Mouse (Mus musculus) left cerebral cortex, adult 8-10 months (tissue): Measurements from ENCODE around the gene Stt3a. TPM values are rescaled to one million over a fixed set of nuclear protein-coding genes. Genes with fewer than 3 reads are reported as not detected.
A peak's percentile ranks its signal among the peaks of the same experiment; 100 is the strongest.

Experiments used
- DNase-seq, 2 experiments: peaks; one replicate each; pipeline ENCODE4 v3.0.0; 2022; ENCODE audit warnings: low spot score in 2 of 2
- total RNA-seq, 4 experiments: library from RNA; stranded (reverse); gene quantifications; 2 replicates each; pipeline ENCODE4 v1.2.4; 2022

Gene Stt3a
- 10 to 100 TPM; 69.1 to 89.1 (median 74.0) TPM for total RNA-seq

DNA sequence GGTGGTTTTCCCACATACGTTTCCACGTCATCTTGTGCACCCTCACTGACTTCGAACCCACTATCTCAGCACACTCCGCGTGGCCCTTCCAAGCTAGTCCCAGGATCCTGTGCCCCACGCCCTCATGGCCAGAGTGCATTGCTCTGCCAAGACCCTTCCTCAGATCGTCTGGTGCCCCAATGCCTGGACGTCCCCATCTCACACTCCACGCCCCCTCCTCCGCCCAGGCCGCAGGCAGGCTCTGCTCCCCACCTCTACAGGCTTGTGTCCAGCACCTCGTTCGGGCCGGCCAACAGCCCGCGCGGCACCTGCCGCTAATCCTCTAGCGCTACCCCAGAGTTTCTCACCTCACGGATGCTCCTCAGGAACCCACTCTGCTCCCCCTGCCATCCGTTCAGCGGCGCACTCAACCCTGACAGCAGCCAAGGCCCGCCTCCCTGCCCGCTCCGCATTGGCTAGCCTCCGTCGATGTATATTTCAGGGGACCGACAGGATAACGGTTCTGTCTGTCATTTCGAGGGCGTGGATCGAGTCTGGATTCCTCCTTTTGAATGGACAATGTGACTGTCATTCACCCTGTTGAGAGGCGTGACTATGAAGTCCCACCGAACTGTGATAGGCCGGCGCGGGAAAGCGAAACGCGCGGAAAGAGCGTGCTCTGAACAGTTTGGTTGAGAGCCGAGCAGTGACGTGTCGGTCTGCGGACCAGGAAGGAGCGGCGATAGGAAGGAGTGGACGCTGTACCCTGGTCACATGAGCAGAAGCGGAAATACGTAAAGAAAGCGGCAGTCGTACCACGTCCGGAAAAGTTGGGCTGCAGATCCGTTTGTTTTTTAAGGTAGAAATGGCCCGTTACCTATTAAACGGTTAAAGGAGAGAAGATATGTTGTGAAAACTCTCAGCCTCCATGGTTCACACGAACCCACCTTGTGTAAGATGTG, at the start of gene Stt3a:
Gene Stt3a, minus strand, starts transcription at position 477 of the 941 bp plus-strand sequence.
- peak; percentile 89 to 99 for DNase-seq

DNA sequence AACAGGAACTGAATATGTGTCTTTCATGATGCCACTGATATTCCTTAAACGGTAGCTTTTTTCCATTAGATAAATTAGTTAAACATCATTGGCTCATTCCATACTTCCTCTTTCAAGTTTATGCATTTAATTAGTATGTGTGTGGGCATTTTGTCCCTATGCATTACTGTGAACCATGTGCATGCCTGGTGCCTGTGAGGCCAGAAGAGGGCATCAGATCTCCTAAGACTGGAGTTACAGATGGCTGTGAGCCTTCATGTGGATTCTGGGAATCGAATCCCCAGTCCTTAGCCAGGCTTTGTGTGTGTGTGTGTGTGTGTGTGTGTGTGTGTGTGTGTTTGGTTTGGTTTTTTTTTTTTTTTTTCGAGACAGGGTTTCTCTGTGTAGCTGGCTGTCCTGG, 47.0 kb upstream of the Stt3a start:
- DNase-seq = no peak

DNA sequence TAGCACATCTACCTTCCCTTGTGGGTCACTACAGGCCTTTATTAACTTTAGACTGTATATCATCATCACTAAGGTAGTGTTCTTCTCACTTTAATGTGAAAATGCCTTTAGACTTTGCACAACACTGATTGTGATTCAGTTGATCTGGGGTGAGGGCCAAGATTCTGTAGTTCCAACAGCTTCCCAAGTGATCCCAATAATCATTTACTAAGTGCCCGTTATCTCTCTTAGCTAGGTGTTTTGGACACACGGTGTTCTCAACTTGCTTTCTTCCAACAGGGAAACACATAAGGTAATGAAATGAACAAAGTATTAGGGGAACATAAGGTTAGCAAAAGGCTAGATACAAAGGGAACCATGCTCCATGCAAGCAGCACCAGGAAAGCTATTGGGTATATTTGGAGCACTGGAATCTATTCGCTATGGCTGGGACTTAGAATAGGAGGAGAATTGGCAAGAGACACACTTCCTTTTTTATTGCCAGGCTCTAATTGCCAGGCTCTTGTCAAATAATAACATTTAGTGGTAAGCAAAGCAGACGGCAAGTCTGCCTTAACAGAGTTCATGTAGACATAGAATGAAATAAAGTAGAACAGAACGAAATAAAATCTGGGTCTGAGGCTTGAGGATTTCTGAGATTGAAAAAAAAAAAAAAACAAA, 40.8 kb upstream of the Stt3a start:
- no peak for DNase-seq

DNA sequence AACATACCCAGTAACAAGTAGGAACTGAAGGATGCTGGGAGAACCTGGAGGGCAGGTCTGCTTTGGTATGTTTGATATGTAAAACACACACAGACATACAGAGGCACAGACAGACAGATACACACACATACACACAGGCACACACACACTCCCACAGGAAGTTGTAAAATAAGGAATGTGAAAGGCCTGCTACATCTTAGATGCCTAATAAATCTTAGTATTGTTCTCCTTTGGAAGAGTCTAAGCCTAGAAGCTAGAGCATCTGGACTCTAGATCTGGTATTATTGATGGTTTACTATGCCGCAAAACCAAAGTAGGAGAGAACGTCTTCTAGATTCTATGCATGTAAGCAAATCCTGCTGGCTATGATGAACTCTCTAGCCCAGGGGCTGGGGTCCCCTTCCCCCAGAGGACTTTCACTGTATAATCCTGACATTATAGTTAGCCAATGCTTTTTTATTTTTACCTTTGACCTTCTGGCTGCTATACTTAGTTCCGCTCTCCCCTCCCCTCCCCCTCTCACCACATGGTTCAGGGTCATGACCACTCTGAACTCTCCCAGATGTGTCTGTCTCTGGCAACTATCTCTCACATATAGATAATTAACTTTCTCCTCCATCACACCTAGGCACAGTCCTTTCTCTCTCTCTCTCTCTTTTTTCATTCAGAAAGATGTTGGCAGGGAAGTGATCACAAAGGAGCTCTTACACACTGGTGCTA, 37.9 kb upstream of the Stt3a start:
- no peak for DNase-seq

DNA sequence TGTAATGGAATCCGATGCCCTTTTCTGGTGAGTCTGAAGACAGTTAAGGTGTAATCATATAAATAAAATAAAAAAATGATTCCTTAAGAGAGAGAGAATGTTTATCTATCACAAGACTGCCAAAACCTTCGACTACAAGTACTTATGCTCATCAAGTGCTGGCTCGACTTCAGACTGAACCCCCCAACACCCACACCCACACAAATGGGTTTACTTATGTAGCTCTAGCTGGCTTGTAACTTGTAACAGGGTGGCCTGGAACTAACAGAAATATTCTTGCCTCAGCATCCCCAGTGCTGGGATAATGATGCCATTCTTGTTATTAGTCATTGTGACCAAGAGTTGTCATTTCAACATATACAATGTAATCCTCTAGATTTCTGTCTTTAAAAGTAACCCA, 36.4 kb upstream of the Stt3a start:
- no peak for DNase-seq

DNA sequence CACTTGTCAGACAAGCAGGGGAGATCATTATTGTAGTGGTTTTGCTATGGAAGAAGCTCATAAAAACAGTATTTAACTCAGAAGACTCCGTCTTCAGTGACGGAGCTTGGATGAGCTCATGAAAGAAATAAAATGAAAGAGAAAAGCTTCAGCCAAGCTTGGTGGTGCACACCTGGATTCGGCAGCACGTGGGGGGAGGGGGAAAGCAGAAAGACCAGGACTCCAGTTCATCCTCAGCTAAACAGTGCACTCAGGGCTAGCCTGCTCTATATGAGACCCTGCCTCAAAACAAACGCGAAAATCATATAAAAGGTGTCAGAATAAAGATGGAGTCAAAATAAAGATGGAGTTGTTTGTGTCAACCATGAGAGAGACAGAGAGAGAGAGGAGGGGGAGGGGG, 35.9 kb upstream of the Stt3a start:
- DNase-seq = no peak

DNA sequence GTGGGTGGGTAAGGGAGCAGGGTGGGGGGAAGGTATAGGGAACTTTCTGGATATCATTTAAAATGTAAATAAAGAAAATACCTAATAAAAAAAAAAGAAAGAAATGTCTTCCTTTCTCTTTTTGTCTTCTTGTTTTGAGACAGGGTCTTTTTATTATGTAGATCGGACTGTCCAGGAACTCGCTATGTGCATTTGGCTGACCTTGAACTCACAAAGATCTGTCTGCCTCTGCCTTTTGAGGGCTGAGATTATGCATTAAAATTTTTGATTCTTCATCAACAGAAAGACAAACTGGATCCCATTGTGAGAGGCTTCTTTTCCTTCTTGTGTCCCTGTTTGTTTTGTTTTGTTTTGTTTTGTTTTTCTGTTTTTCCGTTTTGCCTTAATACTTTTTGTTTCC, 35.5 kb upstream of the Stt3a start:
- DNase-seq = no peak

DNA sequence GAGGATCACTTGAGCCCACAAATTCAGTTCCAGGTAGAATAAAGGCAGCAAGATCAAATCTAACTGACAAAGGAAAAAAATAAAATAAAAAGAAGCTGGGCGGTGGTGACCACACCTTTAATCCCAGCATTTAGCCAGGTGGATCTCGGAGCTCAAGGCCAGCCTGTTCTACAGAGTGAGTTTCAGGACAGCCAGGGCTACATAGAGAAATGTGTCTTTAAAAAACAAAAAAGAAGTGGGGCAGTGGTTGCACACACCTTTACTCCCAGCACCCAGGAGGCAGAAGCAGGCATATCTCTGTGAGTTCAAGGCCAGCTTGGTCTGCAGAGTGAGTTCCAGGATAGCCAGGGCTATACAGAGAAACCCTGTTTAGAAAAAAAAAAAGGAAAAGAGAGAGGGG, 34.5 kb upstream of the Stt3a start:
- no peak for DNase-seq

DNA sequence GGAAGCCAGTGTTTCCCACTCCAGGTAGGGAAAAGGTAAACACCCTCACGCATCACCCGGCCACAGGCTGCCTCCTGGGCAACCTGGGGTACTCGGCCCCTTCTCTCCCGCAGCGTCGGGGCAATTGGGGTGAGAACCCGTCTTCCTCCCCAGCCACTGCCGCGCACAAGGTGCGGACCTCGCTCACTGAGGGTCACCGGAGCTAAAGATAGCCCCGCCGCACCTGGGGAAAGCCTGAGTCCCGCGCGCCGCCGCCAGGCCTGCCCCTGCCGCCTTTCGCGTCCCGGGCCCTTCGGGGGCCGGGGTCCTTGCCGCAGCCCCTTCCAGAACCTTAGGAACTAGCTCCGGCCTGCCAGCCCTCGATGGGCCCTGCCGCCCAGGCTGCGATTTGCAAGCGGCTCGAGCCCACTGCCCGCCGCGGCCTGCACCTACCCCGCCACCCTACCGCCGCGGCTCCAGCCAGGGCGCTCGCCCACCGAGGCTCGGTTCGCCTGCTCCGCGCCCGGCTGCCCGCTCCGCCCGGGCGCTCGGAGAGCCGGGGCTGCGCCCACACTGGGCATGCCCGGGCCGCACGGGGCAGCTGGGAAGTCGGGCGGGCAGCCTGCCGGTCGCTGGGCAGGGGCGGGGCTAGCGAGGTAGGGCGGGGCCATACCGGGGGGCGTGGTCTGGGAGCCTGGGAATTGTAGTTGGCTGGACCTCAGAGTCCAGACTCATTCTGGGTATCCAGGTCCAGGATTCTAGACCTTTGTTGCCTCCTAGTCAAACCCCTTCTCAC, 29.5 kb upstream of the Stt3a start, which contains the start of gene Ei24:
Gene Ei24, minus strand, starts transcription at position 613 of the 775 bp plus-strand sequence.
- DNase-seq = peak; percentile 82 to 83

DNA sequence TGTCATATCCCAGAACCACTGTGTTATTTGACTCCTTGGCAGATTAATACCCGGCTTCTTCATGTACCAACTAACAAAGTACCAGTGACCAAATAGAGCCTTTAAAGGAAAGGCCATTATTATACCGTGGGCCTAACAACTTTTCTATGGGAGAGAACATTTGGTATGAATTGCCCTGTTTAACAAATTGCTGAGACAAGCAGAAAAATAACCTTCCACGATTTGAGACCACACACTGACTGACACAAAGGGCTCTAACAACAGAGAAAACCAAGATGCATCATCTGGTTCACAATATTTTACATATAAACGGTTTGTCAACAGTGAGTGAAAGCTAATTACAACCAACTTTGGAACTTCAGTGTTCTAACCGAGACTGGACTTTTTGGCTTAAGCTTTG, 28.7 kb upstream of the Stt3a start:
- DNase-seq = no peak

DNA sequence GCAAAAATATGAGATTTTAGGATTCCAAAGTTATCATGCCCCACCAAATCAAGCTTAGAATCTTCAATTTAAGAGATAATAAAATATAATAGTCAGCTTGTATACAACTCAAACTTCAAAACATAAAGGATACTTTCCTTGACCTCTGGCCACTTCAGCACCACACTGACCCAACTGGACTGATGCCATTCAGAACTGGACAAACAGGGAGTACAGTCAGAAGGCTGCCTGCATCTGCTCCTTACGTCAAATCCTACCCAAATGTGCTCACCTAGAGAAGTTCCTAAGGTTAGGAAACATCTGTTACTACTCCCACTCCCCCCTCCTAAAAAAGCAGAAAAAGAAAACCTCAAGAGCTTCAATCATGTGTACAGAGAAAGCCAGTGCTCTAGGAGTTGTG, 28.1 kb upstream of the Stt3a start:
- DNase-seq = no peak

DNA sequence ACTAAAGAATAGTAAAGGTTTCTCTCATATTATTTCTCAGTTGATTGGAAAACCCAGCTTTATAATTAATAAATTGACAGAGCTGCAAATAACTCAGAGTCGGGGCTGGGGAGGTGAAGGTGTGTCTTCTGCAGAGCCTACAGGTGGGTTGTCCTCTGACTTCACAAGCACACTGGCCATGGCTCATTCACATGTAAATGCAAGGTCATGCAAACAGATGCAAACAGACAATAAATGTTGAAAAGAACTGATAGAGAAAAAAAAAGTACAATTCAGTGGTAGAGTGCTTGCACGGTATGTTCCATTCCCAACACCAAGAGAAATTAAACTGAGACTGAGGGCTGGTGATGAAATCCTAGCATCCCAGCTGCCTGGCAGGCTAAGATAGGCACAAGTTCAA, 27.0 kb upstream of the Stt3a start:
- DNase-seq = no peak

DNA sequence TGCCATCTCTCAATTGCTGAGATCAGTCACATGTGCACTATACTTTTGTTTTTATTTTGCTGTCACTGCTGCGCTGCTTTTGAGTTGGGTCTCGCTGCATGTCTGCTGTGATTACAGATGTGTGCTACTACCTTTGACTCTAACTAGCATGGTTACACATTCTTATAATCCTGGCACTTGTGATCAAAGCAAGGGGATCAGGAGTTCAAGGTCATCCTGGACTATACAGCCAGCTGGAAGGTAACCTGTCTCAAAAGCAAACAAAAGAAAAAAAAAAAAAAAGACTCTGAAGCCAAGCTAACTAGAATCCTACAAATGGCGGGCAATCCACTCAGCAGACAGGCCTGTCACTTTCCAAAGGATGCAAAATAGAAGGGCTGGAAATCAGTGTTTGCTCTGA, 24.7 kb upstream of the Stt3a start:
- DNase-seq = no peak

DNA sequence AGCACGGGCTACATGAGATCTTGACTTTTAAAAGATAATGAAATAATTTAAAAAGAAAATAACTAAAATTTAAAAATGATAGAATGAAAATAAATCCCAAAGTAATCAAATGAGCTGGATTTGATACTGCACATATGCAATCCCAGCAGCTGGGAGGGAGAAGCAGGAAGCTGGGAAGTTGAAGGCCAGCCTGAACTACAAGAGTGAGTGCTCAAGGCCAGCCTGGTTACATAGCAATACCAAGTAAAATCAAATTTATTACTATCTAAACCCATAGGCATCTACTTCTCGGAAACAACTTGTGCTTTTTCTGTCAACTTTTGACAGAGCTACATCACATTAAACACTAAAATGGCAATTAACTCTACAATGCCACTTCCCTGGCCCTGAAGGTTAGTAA, 16.4 kb upstream of the Stt3a start:
- DNase-seq = no peak

DNA sequence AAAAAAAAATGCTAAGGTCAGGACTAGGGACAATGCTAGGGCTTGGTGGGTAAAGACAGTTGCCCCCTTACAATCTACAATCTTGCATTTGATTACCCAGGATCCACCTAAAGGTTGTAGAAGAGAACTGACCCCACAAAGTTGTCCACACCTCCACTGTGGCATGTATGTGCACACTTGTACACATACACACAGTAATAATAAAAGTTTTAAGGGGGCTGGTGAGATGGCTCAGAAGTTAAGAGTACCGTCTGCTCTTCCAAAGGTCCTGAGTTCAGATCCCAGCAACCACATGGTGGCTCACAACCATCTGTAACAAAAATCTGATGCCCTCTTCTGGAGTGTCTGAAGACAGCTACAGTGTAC, 1.6 kb upstream of the Stt3a start:
- no peak for DNase-seq

DNA sequence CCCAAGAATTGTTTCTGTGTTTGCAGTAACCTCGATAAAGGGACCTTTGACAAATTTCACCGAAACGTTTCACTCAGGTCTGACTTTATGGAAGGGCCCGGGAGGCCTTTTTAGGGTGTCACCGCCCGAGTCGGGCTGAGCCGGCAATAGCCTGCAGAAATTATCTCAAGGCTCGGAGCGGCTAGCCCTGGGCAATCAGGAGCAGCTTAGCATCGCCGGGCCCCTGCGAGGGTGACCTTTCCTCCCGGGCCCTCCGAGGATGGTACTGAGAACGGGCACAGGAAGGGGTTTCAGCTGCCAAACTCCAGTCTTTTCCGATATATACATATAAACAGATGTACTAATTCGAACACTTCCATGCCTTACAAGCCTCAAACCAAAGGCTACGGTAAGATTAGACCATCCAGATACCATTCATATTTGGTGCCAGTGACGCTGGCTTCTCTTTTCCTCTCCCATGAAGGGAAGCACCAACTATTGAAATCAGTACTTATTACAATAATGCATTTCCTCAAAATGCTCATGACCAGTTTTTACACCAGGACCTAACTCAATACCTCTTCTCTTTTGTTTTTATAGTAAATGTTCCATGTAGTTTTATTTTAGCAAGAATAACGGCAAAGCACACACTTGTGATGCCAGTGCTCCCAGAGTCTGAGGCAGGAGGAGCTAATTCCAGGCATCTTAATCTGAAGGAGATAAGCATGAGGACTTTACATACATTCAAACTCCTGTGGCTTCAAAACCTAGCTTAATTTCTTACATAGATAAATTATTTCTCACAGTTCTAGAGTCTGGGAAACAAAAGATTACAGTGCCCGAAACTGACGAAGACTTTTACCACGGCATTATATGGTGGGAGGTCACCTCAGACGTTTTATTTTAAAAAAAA, 923 bp upstream of the Stt3a start:
- peak in 1 of 2 experiments; percentile 31 for DNase-seq

DNA sequence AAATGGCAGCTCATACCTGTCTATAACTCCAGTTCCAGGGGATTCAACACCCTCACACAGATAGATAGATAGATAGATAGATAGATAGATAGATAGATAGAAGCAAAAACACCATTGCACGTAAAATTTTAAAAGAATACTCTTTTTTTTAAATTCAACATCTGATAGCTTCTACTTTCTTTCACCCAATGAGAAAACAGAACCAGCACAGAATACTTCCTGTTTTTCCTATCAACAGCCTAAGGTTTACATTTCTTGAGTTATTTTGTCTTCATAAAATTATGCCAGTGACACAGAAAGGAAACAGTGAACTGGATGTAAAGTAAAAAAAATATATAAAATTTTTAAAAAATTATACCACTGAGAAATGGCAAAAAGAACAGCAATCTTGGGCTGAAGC, 3.1 kb downstream of the Stt3a start:
- DNase-seq = no peak

DNA sequence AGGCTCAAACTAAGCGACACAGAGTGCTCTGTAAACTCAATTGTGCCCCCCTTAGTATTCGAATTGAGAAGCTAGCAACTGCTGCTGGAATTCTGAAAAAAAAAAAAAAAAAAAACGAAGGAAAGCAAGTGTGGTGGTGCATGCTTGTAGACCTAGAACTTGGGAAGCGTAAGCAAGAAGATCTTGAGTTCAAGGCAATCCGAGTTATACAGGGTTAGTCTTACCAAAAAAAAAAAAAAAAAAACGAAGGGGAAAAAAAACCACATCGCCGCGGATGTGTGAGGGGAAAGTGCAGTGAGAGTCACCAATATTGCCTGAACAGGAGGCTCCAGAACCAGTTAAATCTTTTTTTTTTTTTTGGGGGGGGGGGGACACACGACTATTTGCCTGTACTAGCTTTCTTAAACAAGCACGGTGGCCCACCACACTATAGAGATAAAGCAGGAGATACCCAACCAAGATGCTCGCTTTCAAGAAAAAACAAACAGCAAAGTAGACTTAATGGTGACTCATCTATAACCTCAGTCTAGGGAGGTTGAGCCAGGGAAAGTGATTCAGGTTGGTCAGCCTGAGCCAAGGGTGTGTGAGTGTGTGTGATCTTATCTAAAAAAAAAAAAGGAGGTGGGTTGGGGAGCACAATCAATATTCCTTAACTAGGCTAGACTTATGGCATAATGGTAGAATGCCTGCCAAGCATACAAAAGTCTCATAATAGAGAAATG, 40.3 kb downstream of the Stt3a start, which contains the start of gene Chek1:
Gene Chek1, minus strand, starts transcription at position 32 of the 722 bp plus-strand sequence.
- no peak for DNase-seq
